Mouse (Mus musculus) kidney, embryonic 15.5 days (tissue): ENCODE results near the gene Serinc5. TPM values are rescaled to one million over a fixed set of nuclear protein-coding genes. Genes with fewer than 3 reads are reported as not detected.
A peak's percentile ranks its signal among the peaks of the same experiment; 100 is the strongest.

Experiments used
- ATAC-seq: fragments of 200-750 bp; cut with Nextera tagmentation; replicated peaks from 2 replicates; pipeline ENCODE4 v1.8.0; 2017; ENCODE audit warnings: moderate TSS enrichment; ENCODE audit not compliant: low FRiP score
- H3K27ac ChIP-seq: fragments of 300-500 bp; sonication (generic); 2 replicates; pipeline ENCODE4 v1.5.1; 2015; ENCODE audit warnings: mild to moderate bottlenecking, inconsistent platforms
- H3K27me3 ChIP-seq: fragments of 300-500 bp; sonication (generic); 2 replicates; pipeline ENCODE4 v1.6.1; 2015; ENCODE audit warnings: inconsistent platforms
- H3K36me3 ChIP-seq: fragments of 300-500 bp; sonication (generic); 2 replicates; pipeline ENCODE4 v1.6.1; 2015; ENCODE audit warnings: inconsistent platforms
- H3K4me1 ChIP-seq: fragments of 300-500 bp; sonication (generic); 2 replicates; pipeline ENCODE4 v1.6.1; 2015; ENCODE audit warnings: inconsistent platforms
- H3K4me2 ChIP-seq: fragments of 300-500 bp; sonication (generic); 2 replicates; pipeline ENCODE4 v1.6.1; 2015; ENCODE audit warnings: moderate library complexity, mild to moderate bottlenecking, inconsistent platforms
- H3K4me3 ChIP-seq: fragments of 300-500 bp; sonication (generic); replicated peaks from 2 replicates; pipeline ENCODE4 v1.5.1; 2015; ENCODE audit warnings: mild to moderate bottlenecking, inconsistent platforms
- H3K9ac ChIP-seq: fragments of 300-500 bp; sonication (generic); 2 replicates; pipeline ENCODE4 v1.6.1; 2015; ENCODE audit warnings: mild to moderate bottlenecking, inconsistent platforms
- H3K9me3 ChIP-seq: fragments of 300-500 bp; sonication (generic); replicated peaks from 2 replicates; pipeline ENCODE4 v1.6.1; 2016; ENCODE audit warnings: inconsistent platforms
- WGBS: fragments of 180-500 bp; shearing (Covaris S2); methylation state at CpG from one replicate; pipeline ENCODE4 v1.1.7; 2015; ENCODE audit warnings: mixed read lengths; 5-methylcytosine and 5-hydroxymethylcytosine counted together
- polyA plus RNA-seq: library from polyadenylated mRNA; unstranded; fragments of >200 nt; fragmentation: Nextera tagmentation; extraction: Ambion mirVana; gene quantifications from 2 replicates; pipeline ENCODE4 v1.2.1, GENCODE M21; 2015

Serinc5 gene
- polyA plus RNA-seq, 1 experiment from 2014 or later = 16.5 TPM

DNA sequence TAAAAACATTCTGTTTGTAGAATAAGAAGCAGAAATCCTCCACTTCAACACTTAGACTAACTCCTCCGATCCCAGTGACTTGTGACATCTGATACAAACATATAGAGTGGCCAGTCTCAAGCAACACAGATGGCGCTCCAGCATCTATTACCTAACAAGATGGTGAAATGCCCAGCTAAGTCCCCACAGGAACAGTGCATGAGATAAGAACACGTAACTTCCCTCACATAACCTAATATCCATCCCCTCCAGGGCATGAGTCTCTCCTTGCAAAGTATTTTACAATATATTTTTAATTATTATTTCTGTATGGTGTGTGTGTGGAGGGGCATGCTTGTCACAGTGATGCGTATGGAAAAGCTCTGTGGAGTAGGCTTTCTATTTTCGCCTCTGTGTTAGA, 15.8 kb downstream of the Serinc5 start:
- Histone ChIP-seq H3K9ac (no peak overlapping the region), H3K27me3 (no peaks in the 10 kb centered on the region), H3K4me1 (no peaks in the 10 kb centered on the region), H3K27ac (no peak overlapping the region), H3K9me3 (no peaks in the 10 kb centered on the region), H3K4me3 (no peak overlapping the region), H3K36me3 (peaks cover 33% of the 10 kb centered on the region), H3K4me2 (no peak overlapping the region)
- 96% methylated on average over 5 of the region's 5 CpGs for WGBS
- ATAC-seq = no peak

DNA sequence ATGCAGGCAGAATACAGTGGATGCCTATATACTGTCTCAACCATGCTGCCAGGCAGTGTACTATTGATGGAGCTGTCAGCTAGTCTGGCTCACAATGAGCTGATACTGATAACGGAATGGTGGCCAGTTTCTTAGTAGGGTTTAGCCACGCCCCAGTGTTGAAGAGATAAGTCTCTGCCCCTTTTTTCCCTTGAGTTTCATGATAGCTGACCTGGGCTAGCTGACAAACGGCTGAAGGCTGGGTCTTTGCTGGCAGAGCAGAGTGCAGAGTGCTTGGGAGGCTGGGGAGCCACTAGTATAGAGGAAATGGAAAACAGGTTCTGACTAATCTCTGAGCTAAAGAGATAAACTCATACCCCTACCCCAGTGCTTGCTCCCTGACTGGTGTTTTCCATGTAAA, 18.6 kb downstream of the Serinc5 start:
- no peak overlapping the region for H3K9ac ChIP-seq
- H3K4me3 ChIP-seq = no peak overlapping the region
- no peaks in the 10 kb centered on the region for H3K27me3 ChIP-seq
- no peak for ATAC-seq
- H3K4me2 ChIP-seq = no peak overlapping the region
- H3K4me1 ChIP-seq = peaks cover 23% of the 10 kb centered on the region
- 87% methylated on average over 3 of the region's 3 CpGs for whole genome bisulfite sequencing
- peaks cover 33% of the 10 kb centered on the region for H3K36me3 ChIP-seq
- H3K9me3 ChIP-seq = no peaks in the 10 kb centered on the region
- no peak overlapping the region for H3K27ac ChIP-seq

DNA sequence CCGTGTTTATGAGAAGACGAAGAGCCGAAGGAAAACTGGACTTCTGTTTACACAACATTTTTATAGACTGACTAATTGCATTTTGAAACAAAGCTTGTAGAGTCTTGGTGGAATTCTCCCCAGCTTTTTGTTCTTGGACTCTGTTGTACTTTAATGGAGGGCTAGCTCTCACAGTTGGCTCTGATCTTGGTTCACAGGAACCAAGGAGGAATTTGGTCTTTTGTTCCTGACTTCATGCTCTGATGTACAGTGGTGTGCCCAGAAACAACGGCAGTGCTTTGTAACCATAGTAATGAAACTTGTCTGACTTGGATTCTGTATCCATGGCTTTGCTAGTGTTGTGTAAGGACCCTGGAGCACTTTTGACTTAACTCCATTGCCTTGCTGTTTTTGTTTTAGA, 20.6 kb downstream of the Serinc5 start:
- 72% methylated on average over 4 of the region's 4 CpGs for WGBS
- Histone ChIP-seq H3K36me3 (peaks cover 21% of the 10 kb centered on the region), H3K4me1 (peaks cover 42% of the 10 kb centered on the region), H3K9ac (no peak overlapping the region), H3K27me3 (no peaks in the 10 kb centered on the region), H3K27ac (no peak overlapping the region), H3K9me3 (no peaks in the 10 kb centered on the region), H3K4me3 (no peak overlapping the region), H3K4me2 (no peak overlapping the region)
- ATAC-seq = no peak

DNA sequence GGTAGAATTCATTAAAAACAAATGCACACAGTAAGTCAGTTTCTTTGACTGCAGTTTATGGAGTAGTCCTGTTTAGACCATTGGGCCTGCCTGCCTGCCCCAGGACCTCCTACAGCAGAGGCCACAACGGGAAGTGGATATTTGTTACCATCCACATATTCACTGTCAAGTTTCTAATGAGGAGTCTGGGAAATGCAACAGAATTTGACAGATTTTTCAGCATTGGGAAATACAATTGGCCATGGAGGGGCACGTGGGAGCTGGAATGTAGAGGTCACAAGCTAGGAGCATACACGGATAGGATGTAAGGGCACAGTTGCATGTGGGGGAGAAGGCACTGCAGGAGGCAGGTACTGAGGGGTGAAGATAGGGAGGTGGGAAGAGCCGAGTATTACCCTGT, 21.7 kb downstream of the Serinc5 start:
- WGBS = 22% methylated on average over 4 of the region's 4 CpGs
- 0 out of 2 replicates have a peak overlapping the region, but pooled peaks have one; percentile 23 for H3K27ac ChIP-seq
- no peak for ATAC-seq
- no peaks in the 10 kb centered on the region for H3K27me3 ChIP-seq
- no peaks in the 10 kb centered on the region for H3K9me3 ChIP-seq
- H3K4me1 ChIP-seq = peaks cover 52% of the 10 kb centered on the region
- no peak overlapping the region for H3K4me2 ChIP-seq
- H3K4me3 ChIP-seq = no peak overlapping the region
- H3K9ac ChIP-seq = no peak overlapping the region
- peaks cover 11% of the 10 kb centered on the region for H3K36me3 ChIP-seq

DNA sequence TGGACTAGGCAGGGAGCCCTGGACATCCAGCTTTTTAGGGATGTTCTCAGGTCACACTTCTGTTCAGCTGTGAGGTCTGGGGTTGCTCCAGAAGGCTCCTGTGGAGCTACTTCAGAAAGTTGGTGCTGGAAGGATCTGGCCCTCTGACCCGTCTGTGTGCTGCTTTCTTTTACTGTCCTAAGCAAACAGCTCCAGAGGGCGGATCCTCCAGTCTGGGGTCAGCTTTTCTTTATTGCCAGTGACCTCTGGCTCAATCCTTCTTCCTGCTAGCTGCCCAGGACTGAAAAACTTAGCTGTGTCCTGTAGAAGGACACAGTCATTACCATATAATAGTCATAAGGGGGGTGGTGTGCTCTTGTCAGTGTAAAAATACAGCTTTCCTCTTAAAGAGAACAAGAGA, 24.1 kb downstream of the Serinc5 start:
- no peaks in the 10 kb centered on the region for H3K9me3 ChIP-seq
- H3K4me3 ChIP-seq = no peak overlapping the region
- H3K9ac ChIP-seq = no peak overlapping the region
- no peaks in the 10 kb centered on the region for H3K27me3 ChIP-seq
- ATAC-seq = no peak
- peak overlapping the region; percentile 86; the same call in 1 of the 2 replicates for H3K27ac ChIP-seq
- WGBS = 16% methylated on average over 2 of the region's 2 CpGs
- H3K4me2 ChIP-seq = no peak overlapping the region
- peaks cover 71% of the 10 kb centered on the region for H3K4me1 ChIP-seq
- H3K36me3 ChIP-seq = no peaks in the 10 kb centered on the region

DNA sequence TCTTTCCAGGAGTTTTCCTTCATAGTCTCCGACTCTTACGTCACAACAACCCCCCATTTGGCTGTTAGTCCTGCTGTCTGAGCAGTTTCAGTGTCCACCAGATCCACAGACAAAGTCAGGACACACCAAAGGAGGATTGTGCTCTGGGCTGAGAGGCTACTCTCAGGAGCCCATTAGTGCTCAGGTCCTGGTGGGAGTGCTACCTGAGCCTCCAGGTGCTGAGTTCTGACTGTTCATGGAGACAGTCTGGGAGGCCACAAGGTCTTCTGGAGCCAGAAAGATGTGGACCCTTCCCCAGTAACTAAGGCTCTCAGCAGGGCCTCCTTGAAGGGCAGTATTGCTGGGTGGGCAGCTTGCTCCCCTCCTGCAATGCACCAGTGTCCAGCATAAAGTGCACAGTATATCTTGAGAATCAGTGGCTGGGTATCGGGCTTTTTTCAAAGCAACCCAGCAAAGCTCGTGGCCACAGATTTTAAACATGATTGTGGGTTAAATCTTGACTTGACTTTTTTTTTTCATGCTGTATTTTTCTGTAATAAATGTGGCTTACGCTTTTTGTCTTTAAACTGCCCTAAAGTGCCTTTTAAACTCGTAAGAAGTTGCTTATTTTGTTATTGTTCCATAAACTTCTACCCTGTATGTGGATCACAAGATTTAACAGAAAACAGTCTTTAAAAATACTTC, 25.5 kb downstream of the Serinc5 start:
- H3K4me2 ChIP-seq = peak overlapping the region; percentile 47; the same call in 1 of the 2 replicates

DNA sequence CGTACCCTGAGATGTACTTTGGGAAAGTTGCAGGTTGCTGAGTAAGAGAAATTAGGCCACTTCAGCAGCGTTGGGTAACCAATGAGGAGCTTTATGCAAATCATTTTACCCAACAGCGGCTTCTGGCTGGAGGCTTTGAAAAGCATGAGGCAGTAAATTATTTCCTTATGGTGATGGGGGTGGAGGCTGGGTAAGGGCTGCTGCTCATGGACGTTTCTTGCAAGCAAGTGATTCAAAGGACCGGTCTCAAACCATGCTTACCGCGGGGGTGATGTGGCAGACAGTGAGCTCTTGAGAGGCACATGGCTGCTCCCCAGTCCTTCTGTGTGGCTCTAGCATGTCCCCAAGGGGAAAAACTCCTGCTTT, 26.0 kb downstream of the Serinc5 start:
- H3K9ac ChIP-seq = peak overlapping the region; percentile 21; the same call in 1 of the 2 replicates
- H3K27me3 ChIP-seq = no peaks in the 10 kb centered on the region

More for the DNA sequence above, 25.5 kb downstream of the Serinc5 start:
- no peaks in the 10 kb centered on the region for H3K9me3 ChIP-seq
- WGBS = 41% methylated on average over 6 of the region's 6 CpGs
- no peak overlapping the region for H3K4me3 ChIP-seq
- no peak for ATAC-seq
- H3K36me3 ChIP-seq = no peaks in the 10 kb centered on the region
- peaks cover 75% of the 10 kb centered on the region for H3K4me1 ChIP-seq
- H3K27ac ChIP-seq = peak overlapping the region; percentile 86
- H3K27me3 ChIP-seq = no peaks in the 10 kb centered on the region
- no peak overlapping the region for H3K9ac ChIP-seq

DNA sequence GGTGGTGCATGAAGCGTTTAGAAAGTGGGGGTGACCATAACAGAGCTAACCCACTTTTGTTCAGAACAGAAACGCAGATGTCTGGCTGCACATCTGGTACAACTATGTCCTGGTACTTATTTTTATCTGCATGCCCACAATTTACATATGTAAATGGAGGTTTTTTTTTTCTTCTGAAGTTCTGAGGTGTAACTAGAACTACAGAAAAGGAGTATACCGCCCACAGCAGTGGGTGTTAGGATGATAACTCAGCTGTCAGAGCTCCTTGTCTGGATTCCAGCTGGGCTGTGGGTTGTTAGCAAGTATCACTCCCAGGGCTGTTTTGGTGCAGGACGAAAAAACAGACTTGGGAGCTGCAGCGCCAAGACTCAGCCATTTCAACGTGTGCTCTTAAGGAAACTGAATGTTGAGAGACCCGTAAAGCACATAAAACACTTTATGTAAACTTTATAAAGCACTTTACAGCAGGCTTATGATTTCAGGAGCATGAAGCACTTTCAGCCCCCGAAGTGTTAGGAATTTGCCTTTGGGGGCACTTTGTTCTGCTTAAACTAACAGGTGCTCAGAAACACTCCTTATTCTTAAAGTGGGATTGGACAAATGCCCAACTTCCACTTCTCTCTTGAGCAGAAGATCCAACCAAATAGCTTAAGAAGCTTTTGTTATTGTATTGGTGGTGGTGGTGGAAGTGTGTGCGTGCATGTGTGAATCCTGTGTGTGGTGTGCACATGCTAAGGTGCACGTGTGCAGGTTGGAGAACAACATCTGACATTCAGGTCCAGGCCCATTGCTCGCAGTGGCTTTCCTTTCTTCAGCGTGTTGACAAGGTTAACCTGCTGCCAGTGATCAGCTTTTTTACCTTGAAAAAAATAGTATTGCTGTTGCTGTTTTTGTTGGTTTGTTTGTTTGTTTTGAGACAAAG, 28.5 kb downstream of the Serinc5 start:
- H3K4me3 ChIP-seq = no peak overlapping the region
- no peak overlapping the region for H3K4me2 ChIP-seq
- peaks cover 54% of the 10 kb centered on the region for H3K4me1 ChIP-seq
- no peaks in the 10 kb centered on the region for H3K27me3 ChIP-seq
- no peak overlapping the region for H3K9ac ChIP-seq
- H3K27ac ChIP-seq = 0 out of 2 replicates have a peak overlapping the region, but pooled peaks have one; percentile 25
- no peaks in the 10 kb centered on the region for H3K36me3 ChIP-seq
- 45% methylated on average over 12 of the region's 12 CpGs for WGBS
- H3K9me3 ChIP-seq = no peaks in the 10 kb centered on the region
- ATAC-seq = no peak

More for the DNA sequence above, 26.0 kb downstream of the Serinc5 start:
- H3K9me3 ChIP-seq = no peaks in the 10 kb centered on the region
- no peaks in the 10 kb centered on the region for H3K36me3 ChIP-seq
- peak overlapping the region; percentile 47 for H3K4me2 ChIP-seq
- H3K27ac ChIP-seq = peak overlapping the region; percentile 86
- peaks cover 75% of the 10 kb centered on the region for H3K4me1 ChIP-seq
- ATAC-seq = peak; percentile 91
- no peak overlapping the region for H3K4me3 ChIP-seq
- WGBS = 2% methylated on average over 7 of the region's 7 CpGs

DNA sequence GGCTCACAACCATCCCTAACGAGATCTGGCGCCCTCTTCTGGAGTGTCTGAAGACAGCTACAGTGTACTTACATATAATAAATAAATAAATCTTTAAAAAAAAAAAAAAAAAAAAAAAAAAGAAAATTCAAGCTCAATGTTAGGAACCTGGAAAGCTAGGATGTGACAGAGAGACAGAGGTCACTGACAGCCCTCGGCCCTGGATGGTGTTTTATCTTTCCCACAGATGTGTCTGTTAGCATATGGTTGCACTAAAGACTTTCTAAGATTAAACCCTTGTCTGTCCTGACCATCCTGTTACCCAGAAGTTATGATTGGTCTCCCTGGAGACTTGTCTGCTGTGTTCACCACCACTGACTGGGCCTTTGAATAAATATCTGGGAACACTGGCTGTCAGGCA, 33.3 kb downstream of the Serinc5 start:
- H3K27me3 ChIP-seq = no peaks in the 10 kb centered on the region
- no peak overlapping the region for H3K4me3 ChIP-seq
- WGBS = 84% methylated on average over 3 of the region's 3 CpGs
- no peak overlapping the region for H3K4me2 ChIP-seq
- no peak for ATAC-seq
- peaks cover 12% of the 10 kb centered on the region for H3K4me1 ChIP-seq
- H3K9ac ChIP-seq = no peak overlapping the region
- no peaks in the 10 kb centered on the region for H3K36me3 ChIP-seq
- no peak overlapping the region for H3K27ac ChIP-seq
- no peaks in the 10 kb centered on the region for H3K9me3 ChIP-seq

DNA sequence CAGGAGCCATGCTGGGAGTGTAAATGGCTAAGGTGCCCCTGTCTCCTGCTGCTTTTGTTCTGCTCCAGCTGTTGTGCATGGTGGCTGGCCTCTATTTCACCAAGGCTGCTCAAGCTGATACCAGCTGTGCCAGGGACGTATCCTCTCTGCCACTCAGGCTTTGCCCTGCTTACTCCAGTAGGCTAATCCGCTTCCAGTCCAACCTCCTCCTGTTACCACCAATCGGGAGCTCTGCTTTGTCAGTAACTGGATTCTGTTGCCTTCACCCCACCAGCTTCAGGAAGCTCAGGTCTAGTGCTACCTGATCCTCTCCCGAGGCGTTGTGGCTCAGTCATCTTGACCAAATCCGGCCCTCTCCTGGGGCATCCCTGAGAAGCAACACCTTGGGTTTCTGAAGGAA, 33.9 kb downstream of the Serinc5 start:
- no peak; the same call in 1 of the 2 replicates for ATAC-seq
- Histone ChIP-seq H3K27ac (no peak overlapping the region), H3K9me3 (no peaks in the 10 kb centered on the region), H3K9ac (no peak overlapping the region), H3K36me3 (no peaks in the 10 kb centered on the region), H3K4me2 (no peak overlapping the region), H3K4me1 (peaks cover 6% of the 10 kb centered on the region), H3K27me3 (no peaks in the 10 kb centered on the region), H3K4me3 (no peak overlapping the region)
- 57% methylated on average over 6 of the region's 6 CpGs for WGBS

DNA sequence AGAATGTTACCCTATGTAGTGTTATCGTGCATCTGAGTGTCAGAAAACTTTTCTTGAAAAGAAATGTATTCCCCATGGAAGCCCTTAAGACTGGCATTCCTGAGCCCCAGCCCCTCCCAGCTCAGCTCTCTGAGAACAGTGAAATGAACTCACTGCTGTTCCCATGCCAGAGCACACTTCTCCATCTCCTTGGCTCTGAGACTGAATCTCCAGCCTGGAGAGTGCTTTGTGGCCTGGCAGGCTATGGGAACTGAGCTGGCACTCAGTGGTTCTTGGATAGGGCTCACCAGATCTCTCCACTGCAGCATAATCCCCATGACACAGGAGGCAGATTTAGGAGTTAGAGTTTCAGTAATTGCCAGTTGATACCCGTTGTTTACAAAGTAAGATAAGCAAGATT, 36.8 kb downstream of the Serinc5 start:
- WGBS = 68% methylated on average over 2 of the region's 2 CpGs
- Histone ChIP-seq H3K27me3 (no peaks in the 10 kb centered on the region), H3K4me2 (no peak overlapping the region), H3K27ac (no peak overlapping the region), H3K4me1 (peaks cover 10% of the 10 kb centered on the region; the same call in 1 of the 2 replicates), H3K9ac (no peak overlapping the region), H3K36me3 (no peaks in the 10 kb centered on the region), H3K4me3 (no peak overlapping the region), H3K9me3 (no peaks in the 10 kb centered on the region)
- no peak for ATAC-seq

DNA sequence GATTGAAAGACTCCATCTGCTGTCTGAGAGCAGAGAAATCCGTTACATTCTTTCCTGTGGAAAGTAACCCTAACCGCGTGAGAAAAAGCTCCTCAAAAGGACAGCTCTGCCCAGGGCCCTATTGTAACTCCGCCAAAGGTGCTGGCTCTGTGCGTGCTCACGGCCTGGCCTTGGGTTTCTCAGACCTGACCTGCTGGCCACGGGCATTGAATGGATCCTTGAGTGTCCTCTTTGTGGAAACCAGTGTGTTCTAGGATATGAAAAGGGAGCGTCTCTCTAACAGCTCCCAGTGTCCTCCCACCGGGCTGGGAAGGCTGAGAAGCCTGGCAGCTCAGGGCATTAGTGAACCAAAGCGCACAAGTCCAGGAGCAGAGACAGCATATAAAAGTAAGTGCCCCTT, 38.2 kb downstream of the Serinc5 start:
- ATAC-seq = no peak
- Histone ChIP-seq H3K9me3 (no peaks in the 10 kb centered on the region), H3K9ac (no peak overlapping the region), H3K4me1 (peaks cover 17% of the 10 kb centered on the region), H3K4me3 (no peak overlapping the region), H3K4me2 (no peak overlapping the region), H3K36me3 (no peaks in the 10 kb centered on the region), H3K27me3 (no peaks in the 10 kb centered on the region), H3K27ac (no peak overlapping the region)
- 82% methylated on average over 10 of the region's 10 CpGs for WGBS
